Mouse (Mus musculus): ENCODE results near the gene Irx3.

The Irx3 gene

GRCm38 (mm10) chr8:91801241-91801811 lies 541 bp downstream of the Irx3 start:
- peak; percentile 78 to 86 for DNase-seq

DNA sequence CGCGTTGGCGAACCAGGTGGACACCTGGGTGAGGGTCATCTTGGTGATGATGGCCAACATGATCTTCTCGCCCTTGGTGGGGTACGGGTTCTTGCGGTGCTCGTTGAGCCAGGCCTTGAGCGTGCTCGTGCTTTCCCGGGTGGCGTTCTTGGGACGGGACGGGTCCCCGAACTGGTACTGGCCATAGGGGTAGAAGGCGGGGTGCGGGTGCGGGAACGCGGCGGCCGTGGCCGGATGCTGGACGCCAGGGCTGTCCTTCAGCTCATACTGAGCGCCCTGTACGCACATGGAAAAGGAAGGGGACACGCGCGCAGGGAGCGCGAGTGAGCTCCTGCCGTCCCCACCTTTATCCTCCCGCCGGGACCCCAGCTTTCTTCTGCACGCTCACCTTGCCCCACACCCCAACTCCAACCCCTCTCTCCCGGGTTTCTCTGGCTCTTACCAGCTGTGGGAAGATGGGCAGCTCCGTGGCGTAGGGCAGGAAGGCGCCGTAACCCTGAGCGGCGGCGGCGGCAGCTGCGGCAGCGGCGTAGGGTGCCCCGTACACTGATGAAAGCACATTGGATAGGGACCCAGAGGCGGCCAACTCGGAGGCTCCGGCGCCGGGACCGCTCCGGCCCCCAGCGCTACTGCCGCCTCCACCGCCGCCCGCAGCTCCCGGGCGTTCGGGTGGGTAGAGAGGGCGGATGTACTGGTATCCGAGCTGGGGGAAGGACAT lies 1.2 kb downstream of the Irx3 start:
- DNase-seq: peak; percentile 48 to 60

DNA sequence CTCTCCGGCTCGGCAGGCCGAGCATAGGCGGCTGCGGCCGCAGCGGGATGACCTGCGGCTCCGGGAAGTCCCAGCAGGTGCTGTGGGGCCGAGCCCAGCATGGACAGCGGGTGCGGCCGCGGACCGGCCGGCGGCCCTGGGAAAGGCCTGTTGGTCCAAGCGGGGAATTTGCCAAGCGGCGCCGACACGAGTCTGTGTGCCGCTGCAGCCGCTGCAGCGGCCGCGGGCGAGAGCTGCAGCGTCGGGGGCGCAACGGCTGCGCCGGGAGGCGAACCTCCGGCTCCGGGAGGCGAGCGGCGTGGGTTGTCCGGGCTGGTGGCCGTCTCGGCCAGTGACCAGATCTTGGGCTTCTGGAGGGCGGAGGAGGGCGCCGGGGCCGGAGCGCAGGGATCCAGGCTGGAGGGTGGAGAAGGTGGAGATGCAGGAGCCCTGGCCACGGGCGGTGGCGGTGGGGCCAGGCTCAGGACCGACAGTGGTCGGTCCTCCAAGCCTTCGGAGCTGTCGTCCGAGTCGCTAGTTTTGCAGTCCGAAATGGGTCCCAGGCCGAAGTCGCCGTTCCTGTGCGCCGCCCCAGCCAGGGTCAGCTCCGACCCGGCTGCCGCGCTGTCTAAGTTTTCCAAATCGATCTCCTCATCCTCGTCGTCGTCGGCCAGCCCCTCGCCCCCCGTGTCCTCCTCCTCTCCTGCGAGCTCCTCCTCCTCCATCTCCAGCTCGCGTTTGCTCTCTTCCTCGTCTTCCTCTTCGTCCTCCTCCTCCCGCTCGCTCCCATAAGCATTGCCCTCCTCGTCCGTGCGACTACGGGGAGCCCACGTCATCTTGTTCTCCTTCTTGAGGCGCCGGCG lies 2.0 kb downstream of the Irx3 start:
- peak; percentile 42 to 67 for DNase-seq

- peak in 1 of 2 experiments; percentile 35 for DNase-seq
These were observed 2.8 kb downstream of the Irx3 start for GRCm38 (mm10) chr8:91799016-91799581.

DNA sequence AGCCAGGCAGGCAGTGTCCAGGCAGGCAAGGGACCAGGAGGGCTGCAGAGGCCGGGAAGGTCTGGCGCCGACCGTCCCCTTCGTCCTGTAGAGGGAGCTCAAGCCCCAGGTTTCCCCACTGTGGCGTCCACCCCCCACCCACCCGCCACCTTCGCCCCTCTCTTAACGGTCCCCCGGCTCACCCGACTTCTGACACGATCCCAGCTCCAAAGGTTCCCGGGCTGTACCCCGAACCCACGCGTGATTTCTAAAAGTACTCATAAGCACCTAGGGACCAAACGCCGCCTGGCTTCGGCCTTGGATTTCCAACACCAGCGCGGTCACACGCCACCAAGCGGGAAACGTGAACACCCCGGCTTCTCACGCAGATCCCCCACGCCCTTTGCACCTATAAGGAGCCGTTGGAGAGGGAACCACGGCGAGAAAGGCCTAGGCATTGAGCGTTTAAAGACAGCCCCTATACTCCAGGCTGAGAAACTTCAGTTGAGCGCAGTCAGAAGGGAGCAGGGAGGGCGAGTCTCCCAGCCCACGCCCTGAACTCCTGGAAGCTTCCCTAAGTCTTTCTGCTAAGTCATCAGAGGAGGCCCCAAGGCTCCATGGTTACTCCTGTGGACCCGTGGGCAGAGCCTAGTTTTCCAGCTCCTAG lies 4.1 kb downstream of the Irx3 start:
- DNase-seq: peak; percentile 81 to 85

GRCm38 (mm10) chr8:91793846-91794245 lies 8.0 kb downstream of the Irx3 start:
- DNase-seq: no peak

- no peak for DNase-seq
These were observed 14.5 kb downstream of the Irx3 start for GRCm38 (mm10) chr8:91787194-91787895.

- DNase-seq: no peak
These were observed 18.9 kb downstream of the Irx3 start for GRCm38 (mm10) chr8:91782940-91783339.

- no peak for DNase-seq
These were observed 19.7 kb downstream of the Irx3 start for GRCm38 (mm10) chr8:91782201-91782600.

DNA sequence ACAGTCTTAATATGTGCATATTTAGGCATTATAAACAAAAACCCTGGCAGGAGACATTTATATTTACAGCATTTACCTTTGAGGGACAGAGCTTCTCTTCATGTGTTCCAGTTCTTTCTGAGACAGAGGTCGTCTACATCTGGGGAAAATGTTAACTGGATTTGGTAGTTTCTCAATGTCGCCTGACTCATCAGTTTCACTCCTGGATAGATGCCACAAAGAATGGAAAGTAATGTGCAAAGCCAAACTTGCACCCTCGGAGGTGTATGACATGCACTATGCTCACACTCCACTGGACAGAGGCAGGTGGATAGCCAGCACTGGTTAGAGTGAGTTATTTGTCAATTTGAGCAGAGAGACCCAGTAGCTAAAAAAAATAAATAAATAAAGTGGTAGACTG lies 21.2 kb downstream of the Irx3 start:
- no peak for DNase-seq

- DNase-seq: no peak
These were observed 33.0 kb downstream of the Irx3 start for GRCm38 (mm10) chr8:91768857-91769256.

GRCm38 (mm10) chr8:91765411-91766034 lies 36.3 kb downstream of the Irx3 start:
- no peak for DNase-seq

DNA sequence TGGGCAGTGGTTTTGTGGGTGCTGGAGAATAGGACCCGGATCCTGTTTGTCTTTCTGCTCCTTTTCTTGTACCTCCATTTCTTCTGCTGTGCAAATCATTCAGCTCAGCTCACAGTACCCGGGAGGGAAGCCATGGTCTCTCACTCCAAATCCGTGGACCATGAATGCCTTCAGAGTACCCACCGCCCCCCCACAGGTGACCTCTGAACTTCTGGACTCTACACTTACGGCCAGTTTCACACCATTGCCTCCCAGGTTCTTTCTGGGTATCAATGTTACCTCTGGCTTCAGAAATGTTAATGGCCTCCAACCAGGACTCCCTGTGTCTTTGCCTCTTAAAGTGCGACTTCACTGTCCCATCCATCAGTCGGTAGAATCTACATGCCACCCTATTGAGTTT lies 46.3 kb downstream of the Irx3 start:
- DNase-seq: peak; percentile 20 to 49

DNA sequence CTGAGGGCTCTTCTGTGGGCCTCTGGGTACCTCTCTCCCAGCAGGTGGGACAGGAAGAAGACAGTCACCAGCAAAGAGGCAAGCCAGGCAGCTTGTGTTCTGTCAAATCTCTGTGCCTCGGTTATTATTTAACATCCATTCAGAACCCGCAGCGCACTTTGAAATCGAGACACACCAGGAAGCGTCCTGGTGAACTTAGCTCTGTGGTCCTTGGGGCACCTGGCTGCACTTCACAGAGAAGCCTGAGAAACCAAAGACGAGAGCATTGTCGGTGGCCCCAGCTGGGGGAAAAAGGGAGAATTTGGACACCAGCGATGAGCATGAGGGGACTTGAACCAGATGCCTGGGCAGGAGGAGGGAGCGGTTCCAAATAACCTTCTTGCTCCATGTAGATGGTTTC lies 46.8 kb downstream of the Irx3 start:
- peak; percentile 13 to 45 for DNase-seq

- no peak for DNase-seq
These were observed 51.1 kb downstream of the Irx3 start for GRCm38 (mm10) chr8:91750794-91751125.

- DNase-seq: no peak
These were observed 51.6 kb downstream of the Irx3 start for GRCm38 (mm10) chr8:91750096-91750793.

- no peak for DNase-seq
These were observed 52.5 kb downstream of the Irx3 start for GRCm38 (mm10) chr8:91749412-91749811.
